Comparison of ENCODE assay signal across 8 mouse cellular contexts in genomic region chr16:13158906-13159889, GRCm38 (mm10). TPM values are rescaled to one million over a fixed set of nuclear protein-coding genes. Genes with fewer than 3 reads are reported as not detected.
DNase-seq lines count a peak whose midpoint lies in the region; ATAC-seq and TF ChIP-seq lines count a peak whose summit lies in the region.

No protein-coding gene starts in this region.

- WGBS in forebrain, postnatal 0 days = 33% methylated on average over 13 of the region's 13 CpGs
- 49% methylated on average over 13 of the region's 13 CpGs for WGBS in hindbrain, embryonic 10.5 days

- peak overlapping the region; percentile 59 for H3K27ac ChIP-seq in forebrain, postnatal 0 days (ENCODE audit: low read depth, low read length)
- H3K27ac ChIP-seq in hindbrain, embryonic 10.5 days = no peak overlapping the region
- peak overlapping the region; percentile 92 for H3K27ac ChIP-seq in layer of hippocampus, adult 2 months

- H3K27me3 ChIP-seq in forebrain, postnatal 0 days (ENCODE audit: insufficient read depth, low read length) = no peaks in the 10 kb centered on the region
- H3K27me3 ChIP-seq in hindbrain, embryonic 10.5 days (ENCODE audit: insufficient read depth, poor library complexity, severe bottlenecking) = no peaks in the 10 kb centered on the region

- ATAC-seq in forebrain, postnatal 0 days = peak; percentile 65

- no peak for TF ChIP-seq CTCF in forebrain, postnatal 0 days (IDR thresholded peaks at IDR 0.05; ENCODE audit: low read depth)
- no peak for TF ChIP-seq CTCF in layer of hippocampus, adult 2 months (conservative IDR thresholded peaks at IDR 0.05)

- DNase-seq in A20 (ENCODE audit: low read depth, low spot score) (peak; percentile 19), NIH3T3 (ENCODE audit: low read depth) (peak; percentile 34)
- DNase-seq in forebrain, postnatal 0 days = peak; percentile 69
- peak; percentile 14 for DNase-seq in hindbrain, embryonic 10.5 days (ENCODE audit: low spot score)
- peak; percentile 73 for DNase-seq in layer of hippocampus, adult 2 months (ENCODE audit: low spot score in 2 of 2)
- peak; percentile 39 for DNase-seq in lung, postnatal 25 days (ENCODE audit: low spot score)
- DNase-seq in right cerebral cortex, adult 2 months (ENCODE audit: low spot score in 2 of 2) = peak; percentile 67 to 78
- no peak for DNase-seq in spleen, adult 18-20 months

- no peaks in the 10 kb centered on the region for H3K9me3 ChIP-seq in forebrain, postnatal 0 days (ENCODE audit: low read length)
- peaks cover 2% of the 10 kb centered on the region; the same call in 1 of the 2 replicates for H3K9me3 ChIP-seq in hindbrain, embryonic 10.5 days

- H3K9ac ChIP-seq in forebrain, postnatal 0 days = peak overlapping the region; percentile 31; the same call in 1 of the 2 replicates

- H3K4me1 ChIP-seq in forebrain, postnatal 0 days (ENCODE audit: insufficient read depth) = peaks cover 12% of the 10 kb centered on the region
- H3K4me1 ChIP-seq in hindbrain, embryonic 10.5 days (replicated peaks) = peaks cover 5% of the 10 kb centered on the region; the same call in 1 of the 2 replicates

- peak overlapping the region; percentile 58 for H3K4me2 ChIP-seq in forebrain, postnatal 0 days (ENCODE audit: low read depth)

- no peak overlapping the region for H3K4me3 ChIP-seq in forebrain, postnatal 0 days (ENCODE audit: low read depth, low read length)
- H3K4me3 ChIP-seq in hindbrain, embryonic 10.5 days = no peak overlapping the region
- peak overlapping the region; percentile 24; the same call in 1 of the 2 replicates for H3K4me3 ChIP-seq in layer of hippocampus, adult 2 months

- H3K36me3 ChIP-seq in forebrain, postnatal 0 days (ENCODE audit: insufficient read depth) = no peaks in the 10 kb centered on the region
- no peaks in the 10 kb centered on the region for H3K36me3 ChIP-seq in hindbrain, embryonic 10.5 days

RNA-seq across cellular contexts. Expression of gene Ercc4, which starts 49.7 kb away (rescaled TPM):
- 15.2 and 17.3 TPM in 2 replicates for total RNA-seq in forebrain, postnatal 0 days (2014; rRNA removed)
- 9.1 and 13.0 TPM in 2 replicates for polyA plus RNA-seq in forebrain, postnatal 0 days (2015; fragmentation: Nextera tagmentation; extraction: Ambion mirVana)
- 12.8 and 12.9 TPM in 2 replicates for polyA plus RNA-seq in hindbrain, embryonic 10.5 days (2016; fragmentation: Nextera tagmentation; extraction: Ambion mirVana)
- 10 to 100 TPM; 26.5 to 27.2 TPM for total RNA-seq in layer of hippocampus, adult 2 months (2021)

Comparison
In these comparisons a context has a peak if more than half of its experiments do, and no peak if none do; other contexts are left out.
1. DNase-seq: peak in A20 (single experiment), NIH3T3 (single experiment), forebrain, postnatal 0 days (single experiment), hindbrain, embryonic 10.5 days (single experiment), layer of hippocampus, adult 2 months (2 of 2), lung, postnatal 25 days (single experiment) and right cerebral cortex, adult 2 months (2 of 2); none in spleen, adult 18-20 months (0 of 2).